Mouse (Mus musculus) erythroblast, embryonic 14.5 days (primary cell): Measurements from ENCODE around the gene Gid4.

Experiments
- GATA1 ChIP-seq: IDR thresholded peaks from 2 replicates; pipeline ENCODE4 v1.6.1; 2012; ENCODE audit warnings: low read length, inconsistent platforms, mixed read lengths
- TAL1 ChIP-seq: IDR thresholded peaks from 3 replicates; pipeline ENCODE4 v1.6.1; 2012; ENCODE audit warnings: low read length, inconsistent platforms, mixed read lengths

DNA sequence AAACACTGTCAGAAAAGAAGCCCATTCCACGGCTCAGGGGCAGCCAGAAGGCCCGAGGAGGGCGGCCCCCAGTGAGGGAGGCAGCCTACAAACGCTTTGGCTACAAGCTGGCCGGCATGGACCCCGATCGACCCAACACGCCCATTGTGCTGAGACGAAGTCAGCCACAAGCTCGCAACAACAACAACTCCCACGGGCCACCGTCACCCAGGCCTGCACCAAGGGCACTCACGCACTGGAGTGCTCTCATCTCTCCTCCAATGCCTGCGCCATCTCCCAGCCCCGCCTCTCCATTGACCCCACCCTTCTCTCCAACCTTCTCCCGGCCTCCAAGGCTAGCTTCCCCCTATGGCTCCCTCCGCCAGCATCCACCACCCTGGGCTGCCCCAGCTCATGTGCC is 61.2 kb downstream of the Gid4 start:
- no peak for TF ChIP-seq GATA1
- no peak for TF ChIP-seq TAL1
